8 mouse cellular contexts compared by ENCODE assay signal in genomic region chr6:60950415-60950814, GRCm38 (mm10). TPM values are rescaled to one million over a fixed set of nuclear protein-coding genes. Genes with fewer than 3 reads are reported as not detected.
A peak's percentile ranks its signal among the peaks of the same experiment; 100 is the strongest.
DNase-seq lines count a peak whose midpoint lies in the region; ATAC-seq lines count a peak whose summit lies in the region.
"Had no signal": no experiment of that assay in that cellular context is flagged by ENCODE, and none has a peak within 500 bp of the region (broad histone marks: within the 10 kb centered on the region; RNA-seq: fewer than 3 reads in every experiment).

No protein-coding gene starts in this region.

- no peak overlapping the region for H3K27ac ChIP-seq in midbrain, embryonic 12.5 days (replicated peaks)
- H3K27ac ChIP-seq in midbrain, embryonic 16.5 days (ENCODE audit: low read length) = no peak overlapping the region
- H3K27ac ChIP-seq in liver, embryonic 12.5 days = no peak overlapping the region
- H3K27ac ChIP-seq: heart, embryonic 13.5 days had no signal

- no peak overlapping the region for H3K4me2 ChIP-seq in midbrain, embryonic 12.5 days (replicated peaks)
- H3K4me2 ChIP-seq in midbrain, embryonic 16.5 days (ENCODE audit: low read length) = no peak overlapping the region
- H3K4me2 ChIP-seq in liver, embryonic 12.5 days = no peak overlapping the region
- H3K4me2 ChIP-seq: heart, embryonic 13.5 days had no signal

- no peaks in the 10 kb centered on the region for H3K9me3 ChIP-seq in midbrain, embryonic 12.5 days
- no peaks in the 10 kb centered on the region for H3K9me3 ChIP-seq in midbrain, embryonic 16.5 days (replicated peaks; ENCODE audit: control insufficient read depth, low read length, poor library complexity, severe bottlenecking)
- H3K9me3 ChIP-seq in liver, embryonic 12.5 days (replicated peaks) = no peaks in the 10 kb centered on the region
- H3K9me3 ChIP-seq: heart, embryonic 13.5 days had no signal

- H3K4me1 ChIP-seq in midbrain, embryonic 12.5 days = no peaks in the 10 kb centered on the region
- no peaks in the 10 kb centered on the region for H3K4me1 ChIP-seq in midbrain, embryonic 16.5 days (ENCODE audit: control insufficient read depth, insufficient read depth, low read length)
- H3K4me1 ChIP-seq in liver, embryonic 12.5 days = no peaks in the 10 kb centered on the region
- H3K4me1 ChIP-seq: heart, embryonic 13.5 days had no signal

- no peaks in the 10 kb centered on the region for H3K27me3 ChIP-seq in midbrain, embryonic 12.5 days
- H3K27me3 ChIP-seq in midbrain, embryonic 16.5 days (ENCODE audit: control insufficient read depth, insufficient read depth, low read depth, low read length) = no peaks in the 10 kb centered on the region
- H3K27me3 ChIP-seq in liver, embryonic 12.5 days (replicated peaks) = no peaks in the 10 kb centered on the region
- H3K27me3 ChIP-seq: heart, embryonic 13.5 days had no signal

- H3K9ac ChIP-seq in midbrain, embryonic 12.5 days (replicated peaks) = no peak overlapping the region
- no peak overlapping the region for H3K9ac ChIP-seq in midbrain, embryonic 16.5 days (ENCODE audit: low read depth, low read length)
- H3K9ac ChIP-seq in liver, embryonic 12.5 days = no peak overlapping the region
- H3K9ac ChIP-seq: heart, embryonic 13.5 days had no signal

- no peak overlapping the region for H3K4me3 ChIP-seq in midbrain, embryonic 12.5 days
- H3K4me3 ChIP-seq in midbrain, embryonic 16.5 days (ENCODE audit: low read depth, low read length) = no peak overlapping the region
- H3K4me3 ChIP-seq in liver, embryonic 12.5 days = no peak overlapping the region
- H3K4me3 ChIP-seq: heart, embryonic 13.5 days had no signal

- peak; percentile 80 for ATAC-seq in midbrain, embryonic 12.5 days (ENCODE audit: low FRiP score, low read depth)
- no peak for ATAC-seq in midbrain, embryonic 16.5 days
- ATAC-seq in hematopoietic stem cell, adult 5-6 weeks (replicated peaks in 1 of 2; ENCODE audit: insufficient read depth in 1 of 2, low FRiP score in 2 of 2, low TSS enrichment in 1 of 2, low read depth in 1 of 2, poor library complexity in 2 of 2, severe bottlenecking in 2 of 2) = peak; percentile 87 to 91
- peak; percentile 77; the same call in 1 of the 2 replicates for ATAC-seq in liver, embryonic 12.5 days

- DNase-seq in ZHBTc4 (ENCODE audit: low read depth, low spot score) = peak; percentile 56
- DNase-seq in cerebellum, adult 9-10 months = peak; percentile 22
- DNase-seq in right cerebral cortex, postnatal 4 days = peak; percentile 40

- 75% methylated on average over 3 of the region's 3 CpGs for WGBS in midbrain, embryonic 12.5 days
- WGBS in midbrain, embryonic 16.5 days = 55% methylated on average over 3 of the region's 3 CpGs
- WGBS in liver, embryonic 12.5 days (ENCODE audit: insufficient replicate concordance) = 48% methylated on average over 3 of the region's 3 CpGs

- H3K36me3 ChIP-seq in midbrain, embryonic 12.5 days = no peaks in the 10 kb centered on the region
- no peaks in the 10 kb centered on the region for H3K36me3 ChIP-seq in midbrain, embryonic 16.5 days (ENCODE audit: control insufficient read depth, insufficient read depth, low read length)
- no peaks in the 10 kb centered on the region for H3K36me3 ChIP-seq in liver, embryonic 12.5 days
- H3K36me3 ChIP-seq: heart, embryonic 13.5 days had no signal

RNA-seq across cellular contexts. Expression of gene Mmrn1, which starts 25.6 kb away (rescaled TPM):
- polyA plus RNA-seq in midbrain, embryonic 12.5 days (2016; fragmentation: Nextera tagmentation; extraction: Ambion mirVana) = 5.1 and 5.9 TPM in 2 replicates
- 1.5 and 1.8 TPM in 2 replicates for polyA plus RNA-seq in midbrain, embryonic 16.5 days (2015; fragmentation: Nextera tagmentation; extraction: Ambion mirVana)
- total RNA-seq in hematopoietic stem cell, adult 5-6 weeks (2017) = 76.5 and 88.3 TPM in 2 replicates
- polyA plus RNA-seq in liver, embryonic 12.5 days (2016; fragmentation: Nextera tagmentation; extraction: Ambion mirVana) = 12.3 and 13.4 TPM in 2 replicates
